Mouse (Mus musculus) heart, embryonic 16.5 days (tissue): ENCODE data around the gene Peli2. TPM values are rescaled to one million over a fixed set of nuclear protein-coding genes. Genes with fewer than 3 reads are reported as not detected.
"Not testable (repeated sequence)": the region's sequence is repeated elsewhere in the genome, so short reads cannot be mapped to it uniquely, and the experiment has no call there.

Experiments used
- ATAC-seq: fragments of 200-750 bp; cut with Nextera tagmentation; replicated peaks from 2 replicates; pipeline ENCODE4 v1.8.0; 2017; ENCODE audit warnings: moderate number of reproducible peaks; ENCODE audit not compliant: insufficient read depth, low FRiP score; ENCODE audit errors: extremely low read depth
- H3K27ac ChIP-seq: fragments of 300-500 bp; sonication (generic); 2 replicates; pipeline ENCODE4 v1.5.1; 2014; ENCODE audit warnings: mild to moderate bottlenecking, low read length, control low read depth, moderate library complexity
- H3K27me3 ChIP-seq: fragments of 300-500 bp; sonication (generic); 2 replicates; pipeline ENCODE4 v1.6.1; 2014; ENCODE audit warnings: low read length, mixed read lengths; ENCODE audit not compliant: control insufficient read depth, insufficient read depth
- H3K36me3 ChIP-seq: fragments of 300-500 bp; sonication (generic); 2 replicates; pipeline ENCODE4 v1.6.1; 2014; ENCODE audit not compliant: control insufficient read depth, insufficient read depth
- H3K4me1 ChIP-seq: fragments of 300-500 bp; sonication (generic); 2 replicates; pipeline ENCODE4 v1.6.1; 2014; ENCODE audit warnings: low read length, mixed read lengths; ENCODE audit not compliant: control insufficient read depth, insufficient read depth
- H3K4me2 ChIP-seq: fragments of 300-500 bp; sonication (generic); 2 replicates; pipeline ENCODE4 v1.6.1; 2014; ENCODE audit warnings: low read depth, mild to moderate bottlenecking, control low read depth, low read length
- H3K4me3 ChIP-seq: fragments of 300-500 bp; sonication (generic); 2 replicates; pipeline ENCODE4 v1.5.1; 2014; ENCODE audit warnings: mild to moderate bottlenecking, control low read depth, low read length
- H3K9ac ChIP-seq: fragments of 300-500 bp; sonication (generic); 2 replicates; pipeline ENCODE4 v1.6.1; 2014; ENCODE audit warnings: low read length, control low read depth
- H3K9me3 ChIP-seq: fragments of 300-500 bp; sonication (generic); replicated peaks from 2 replicates; pipeline ENCODE4 v1.6.1; 2016; ENCODE audit warnings: low read length; ENCODE audit not compliant: control insufficient read depth
- WGBS: fragments of 180-500 bp; shearing (Covaris S2); extraction: QIAGEN DNeasy Blood & Tissue Kit; methylation state at CpG from one replicate; pipeline ENCODE4 v1.1.7; 2014; 5-methylcytosine and 5-hydroxymethylcytosine counted together
- polyA plus RNA-seq: library from polyadenylated mRNA; unstranded; fragments of >200 nt; fragmentation: Nextera tagmentation; extraction: Ambion mirVana; gene quantifications from 2 replicates; pipeline ENCODE4 v1.2.1, GENCODE M21; 2015

Peli2 gene
- polyA plus RNA-seq, result 2.6 and 3.5 TPM in 2 replicates

DNA sequence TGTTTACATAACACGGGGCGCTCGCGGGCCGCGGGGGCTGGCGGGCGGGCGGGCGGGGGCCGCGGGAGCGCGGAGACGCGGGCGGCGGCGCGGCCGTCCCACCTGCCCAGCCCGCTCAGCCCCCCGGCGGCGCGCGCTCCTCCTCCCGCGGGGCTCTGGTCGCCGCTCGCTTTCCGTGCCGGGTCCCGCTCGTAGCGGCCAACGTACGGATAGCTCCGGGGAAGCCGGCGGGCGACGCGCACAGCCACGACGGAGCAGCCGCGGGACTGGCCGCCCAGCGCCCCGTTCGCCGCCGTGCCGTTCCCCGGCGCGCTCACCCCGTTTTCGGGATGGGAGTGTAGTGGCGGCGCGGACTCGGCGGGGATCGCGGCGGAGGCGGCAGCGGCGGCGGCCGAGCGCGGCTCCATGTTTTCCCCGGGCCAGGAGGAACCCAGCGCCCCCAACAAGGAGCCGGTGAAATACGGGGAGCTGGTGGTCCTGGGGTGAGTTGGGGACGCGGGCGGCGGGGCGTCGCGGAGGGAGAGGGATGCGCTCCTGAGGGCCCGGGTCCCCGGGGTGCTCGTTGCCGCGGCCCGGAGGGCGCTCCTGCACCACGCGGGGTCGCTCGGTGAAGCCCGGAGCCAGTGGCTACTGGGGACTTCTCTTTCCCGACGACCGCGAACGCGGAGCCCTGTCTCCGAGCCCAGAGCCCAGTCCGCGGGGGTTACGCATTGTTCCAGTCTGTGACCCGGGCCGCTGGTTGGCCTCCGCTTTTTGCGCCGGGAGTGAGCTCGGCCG, at the start of gene Peli2:
Gene Peli2, plus strand, starts transcription at position 72 of the 777 bp plus-strand sequence.
- peak within 1 kb of the TSS; percentile 76 for H3K9ac ChIP-seq
- peak within 1 kb of the TSS; percentile 86 for H3K4me2 ChIP-seq
- peak within 1 kb of the TSS; percentile 67 for H3K27ac ChIP-seq
- no peaks in the 10 kb centered on the region for H3K9me3 ChIP-seq
- peak within 1 kb of the TSS; percentile 72 for H3K4me3 ChIP-seq
- WGBS, result under 1% methylated on average over 109 of the region's 117 CpGs
- peaks cover 17% of the 10 kb centered on the region for H3K27me3 ChIP-seq
- H3K4me1 ChIP-seq, result peaks cover 7% of the 10 kb centered on the region; the same call in 1 of the 2 replicates
- peak; percentile 81 for ATAC-seq
- H3K36me3 ChIP-seq, result no peaks in the 10 kb centered on the region

DNA sequence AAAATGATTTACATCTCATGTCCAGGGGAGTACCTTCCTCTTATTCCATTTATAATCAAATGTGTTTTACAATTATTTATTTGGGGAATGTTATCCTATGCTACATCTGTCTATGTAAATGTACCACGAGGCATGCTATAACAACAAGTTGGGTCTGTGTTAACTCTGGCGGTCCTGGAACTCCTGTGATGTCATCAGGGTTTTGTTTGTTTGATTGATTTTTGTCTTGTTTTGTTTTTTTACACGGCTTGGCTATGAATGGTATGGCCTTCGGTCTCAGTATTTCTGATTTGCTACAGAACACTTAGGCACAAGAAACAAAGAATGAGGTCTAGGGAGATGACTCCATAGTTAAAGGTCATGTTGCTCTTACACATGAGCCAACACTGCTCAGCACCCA, 48.5 kb upstream of the Peli2 start:
- Histone ChIP-seq H3K4me2 (no peak overlapping the region), H3K27me3 (no peaks in the 10 kb centered on the region), H3K9ac (no peak overlapping the region), H3K9me3 (no peaks in the 10 kb centered on the region), H3K4me3 (no peak overlapping the region), H3K36me3 (no peaks in the 10 kb centered on the region), H3K27ac (no peak overlapping the region), H3K4me1 (peaks cover 11% of the 10 kb centered on the region)
- 82% methylated on average over 4 of the region's 4 CpGs for WGBS
- ATAC-seq, result no peak

DNA sequence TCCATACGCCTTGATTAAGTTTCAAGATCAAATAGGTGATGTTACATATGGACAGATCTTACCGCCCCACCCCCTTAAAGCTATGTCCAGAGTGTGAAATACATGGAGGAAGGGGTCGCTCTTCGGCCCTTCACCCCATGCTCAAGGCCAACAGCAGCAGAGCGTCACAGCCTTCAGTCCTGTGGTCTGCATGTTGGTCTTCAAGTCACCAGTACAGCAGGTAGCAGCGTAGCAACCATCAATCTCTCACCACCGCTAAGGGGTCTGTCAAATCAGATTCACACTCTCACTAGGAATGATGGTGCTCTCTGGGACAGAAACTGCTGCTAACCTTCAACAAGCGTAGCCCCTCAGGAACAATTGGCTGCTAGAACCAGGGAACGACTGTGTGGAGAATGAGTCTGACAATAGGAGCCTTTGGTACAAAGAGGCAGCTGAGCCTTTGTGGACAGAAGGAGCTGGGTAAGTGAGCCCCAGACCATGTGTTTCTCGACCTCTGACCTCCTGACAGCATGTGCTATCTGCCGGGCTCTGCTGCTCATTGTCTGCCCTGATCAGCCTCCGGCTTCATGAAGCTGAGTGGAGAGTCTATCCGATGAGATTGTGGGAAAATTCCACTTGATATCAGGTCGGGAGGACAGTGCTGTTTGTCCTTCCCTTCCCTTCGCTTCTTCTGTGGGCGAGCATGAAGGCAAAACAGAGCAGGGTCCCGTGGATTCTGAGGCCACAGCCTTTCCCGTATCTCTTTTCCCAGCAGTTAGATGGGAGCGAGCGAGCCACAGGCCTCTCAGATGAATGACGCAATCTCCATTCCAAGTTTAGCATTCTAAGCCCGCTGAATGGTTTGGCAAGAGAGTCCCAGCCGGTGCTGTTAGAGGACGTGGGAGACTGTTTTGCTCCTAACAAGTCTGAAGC, 47.1 kb upstream of the Peli2 start:
- Histone ChIP-seq H3K4me2 (peak overlapping the region; percentile 55), H3K27me3 (no peaks in the 10 kb centered on the region), H3K4me3 (peak overlapping the region; percentile 21), H3K4me1 (peaks cover 11% of the 10 kb centered on the region), H3K9me3 (no peaks in the 10 kb centered on the region), H3K36me3 (no peaks in the 10 kb centered on the region), H3K27ac (peak overlapping the region; percentile 66), H3K9ac (peak overlapping the region; percentile 57)
- peak; percentile 91 for ATAC-seq
- 35% methylated on average over 24 of the region's 24 CpGs for WGBS

DNA sequence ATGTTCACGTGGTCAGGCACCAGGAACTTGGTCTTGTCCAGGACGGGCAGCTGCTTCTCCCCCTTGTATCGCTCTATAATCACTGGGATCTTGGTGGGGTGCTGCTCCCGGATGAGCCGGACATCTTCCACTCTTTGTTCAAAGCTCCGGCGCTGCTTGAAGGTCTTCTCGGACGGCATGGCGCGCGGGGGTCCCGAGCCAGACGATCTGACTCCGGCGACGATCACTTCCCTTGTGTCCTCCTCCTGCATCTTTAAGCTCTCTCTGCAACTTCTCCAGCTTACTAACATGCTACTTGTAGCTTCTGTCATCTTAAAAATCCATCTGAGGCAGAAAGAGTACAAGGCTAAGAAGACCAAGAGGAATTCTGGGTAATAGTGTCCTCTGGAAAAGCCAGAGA, 41.0 kb upstream of the Peli2 start:
- H3K36me3 ChIP-seq, H3K4me1 ChIP-seq, H3K4me2 ChIP-seq, H3K27me3 ChIP-seq, ATAC-seq, H3K4me3 ChIP-seq, H3K9ac ChIP-seq, H3K9me3 ChIP-seq, H3K27ac ChIP-seq: not testable (repeated sequence)
- WGBS, result 91% methylated on average over 17 of the region's 17 CpGs

DNA sequence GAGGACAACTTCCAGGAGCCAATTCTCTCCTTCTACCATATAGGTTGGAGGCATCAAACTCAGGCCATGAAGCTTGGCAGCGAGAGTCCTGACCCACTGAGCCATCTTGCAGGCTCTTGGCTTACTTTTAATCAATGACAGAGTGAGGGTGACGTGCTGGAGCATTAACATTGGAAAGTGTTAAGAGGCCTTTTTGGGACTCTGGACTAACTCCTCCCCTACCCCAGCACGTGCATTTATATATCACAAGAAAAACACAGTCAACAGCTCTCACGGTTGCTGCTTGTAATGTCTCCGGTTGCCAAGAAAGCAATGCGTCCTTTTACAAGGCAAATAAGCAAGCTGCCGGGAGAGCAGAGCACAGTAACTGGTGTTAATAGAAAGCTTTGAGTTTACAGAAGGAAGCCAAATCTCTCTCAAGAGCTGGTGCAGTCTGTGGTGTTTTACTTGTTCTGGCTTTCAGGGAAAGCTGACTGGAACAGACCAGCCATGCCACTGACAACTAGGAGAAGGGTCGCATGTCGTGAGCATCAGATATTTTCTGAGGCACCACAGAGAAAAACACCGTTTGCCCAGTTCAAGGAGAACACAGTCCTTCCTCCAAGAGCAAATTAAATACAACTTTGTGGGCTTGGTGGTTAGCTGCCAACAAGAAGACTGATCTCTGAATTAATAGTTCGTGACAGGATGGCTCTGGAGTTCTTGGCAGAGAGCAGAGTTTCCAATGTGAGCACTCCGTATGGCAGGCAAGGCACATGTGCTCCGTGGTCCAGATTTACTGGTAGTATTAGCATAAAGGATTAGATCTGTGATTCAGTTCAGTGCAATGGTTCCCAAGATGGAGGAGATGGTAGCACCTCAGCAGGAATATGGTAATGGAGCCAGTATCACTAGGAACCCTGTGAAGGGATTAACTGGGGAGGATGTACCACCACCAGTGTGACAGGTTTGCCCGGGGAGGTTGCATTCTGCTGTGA, 36.5 kb upstream of the Peli2 start:
- Histone ChIP-seq H3K9ac (no peak overlapping the region), H3K36me3 (no peaks in the 10 kb centered on the region), H3K4me3 (no peak overlapping the region), H3K27me3 (no peaks in the 10 kb centered on the region), H3K27ac (no peak overlapping the region), H3K9me3 (no peaks in the 10 kb centered on the region), H3K4me2 (peak overlapping the region; percentile 18; the same call in 1 of the 2 replicates), H3K4me1 (peaks cover 7% of the 10 kb centered on the region; the same call in 1 of the 2 replicates)
- no peak for ATAC-seq
- WGBS, result 16% methylated on average over 14 of the region's 14 CpGs

DNA sequence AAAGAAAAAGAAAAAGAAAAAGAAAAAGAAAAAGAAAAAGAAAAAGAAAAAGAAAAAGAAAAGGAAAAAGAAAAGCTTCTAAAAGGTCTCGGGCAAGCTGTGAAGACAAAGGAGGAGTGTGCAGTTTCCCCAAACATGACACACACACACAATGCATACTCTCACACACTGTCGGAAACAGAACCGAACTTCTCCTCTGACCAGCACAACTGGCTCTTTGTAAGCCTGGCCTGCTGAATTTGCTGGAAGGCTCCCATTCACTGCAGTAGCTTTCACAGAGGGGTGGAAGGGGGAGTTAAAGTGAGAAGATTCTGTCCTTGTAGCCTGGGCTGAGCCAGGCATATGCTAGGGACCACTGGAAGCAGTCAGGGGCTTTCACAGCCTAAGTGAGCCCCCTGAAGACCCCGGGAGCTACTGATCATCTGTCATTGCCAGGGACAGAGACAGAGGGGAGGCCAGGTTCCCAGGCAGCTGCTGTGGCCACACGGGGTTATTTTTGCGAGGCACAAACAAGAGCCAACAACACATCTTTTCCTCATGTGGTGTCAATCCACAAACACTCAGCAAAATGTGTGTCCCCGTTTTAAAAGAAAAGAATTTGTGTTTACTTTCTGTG, 33.8 kb upstream of the Peli2 start:
- ATAC-seq, result no peak
- Histone ChIP-seq H3K9ac (no peak overlapping the region), H3K4me1 (peaks cover 7% of the 10 kb centered on the region; the same call in 1 of the 2 replicates), H3K27me3 (no peaks in the 10 kb centered on the region), H3K4me3 (no peak overlapping the region), H3K27ac (no peak overlapping the region), H3K9me3 (no peaks in the 10 kb centered on the region), H3K4me2 (no peak overlapping the region), H3K36me3 (no peaks in the 10 kb centered on the region)
- 48% methylated on average over 7 of the region's 7 CpGs for WGBS

DNA sequence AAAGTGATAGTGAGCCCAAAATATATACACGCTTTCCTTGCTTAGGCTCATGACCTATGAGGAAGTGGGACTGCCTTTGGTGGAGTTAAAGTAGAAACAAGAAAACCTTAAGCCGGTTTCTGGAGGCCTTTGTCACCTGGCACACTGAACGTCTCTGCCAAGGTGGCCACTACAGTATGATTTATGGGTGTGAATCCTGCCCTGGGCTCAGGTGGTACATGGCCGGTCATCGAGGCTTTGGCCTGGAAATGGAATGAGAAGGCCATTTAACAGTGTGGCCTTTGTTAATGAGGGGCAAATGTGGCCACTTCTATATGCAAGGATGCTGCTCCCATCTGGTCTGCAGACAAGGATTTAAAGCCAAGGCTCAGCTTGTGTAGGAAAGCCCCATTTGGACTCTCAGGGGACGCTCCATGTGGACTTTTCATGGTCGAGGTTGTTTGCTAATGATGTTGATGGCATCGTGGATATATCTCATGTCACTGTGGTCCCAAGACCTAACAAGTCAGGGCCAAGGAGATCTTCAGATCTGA, 33.3 kb upstream of the Peli2 start:
- Histone ChIP-seq H3K27me3 (no peaks in the 10 kb centered on the region), H3K9ac (no peak overlapping the region), H3K9me3 (no peaks in the 10 kb centered on the region), H3K36me3 (no peaks in the 10 kb centered on the region), H3K4me1 (peaks cover 7% of the 10 kb centered on the region; the same call in 1 of the 2 replicates), H3K4me2 (no peak overlapping the region), H3K4me3 (no peak overlapping the region), H3K27ac (no peak overlapping the region)
- no peak for ATAC-seq
- 73% methylated on average over 8 of the region's 8 CpGs for WGBS

DNA sequence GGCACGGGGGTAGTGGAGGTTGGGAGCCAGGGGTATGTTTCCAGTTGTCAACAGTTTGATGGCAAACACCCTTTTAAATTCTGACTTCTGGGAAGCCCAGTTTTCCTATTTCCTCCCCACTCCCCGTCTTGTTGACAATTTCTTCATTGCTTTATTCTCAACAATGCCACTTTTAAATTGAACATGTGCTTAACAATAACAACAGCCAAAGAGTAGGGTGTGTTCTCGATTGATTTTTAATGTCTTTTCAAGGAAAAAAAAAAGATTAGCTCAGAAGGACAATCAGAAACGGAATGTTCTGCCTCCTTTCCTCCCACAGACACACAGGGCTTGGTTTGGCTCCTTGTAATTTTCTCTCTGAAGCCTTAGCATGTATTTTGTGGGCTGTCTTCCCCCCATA, 30.2 kb upstream of the Peli2 start:
- Histone ChIP-seq H3K36me3 (no peaks in the 10 kb centered on the region), H3K4me1 (no peaks in the 10 kb centered on the region), H3K4me3 (no peak overlapping the region), H3K4me2 (no peak overlapping the region), H3K9me3 (no peaks in the 10 kb centered on the region; the same call in 1 of the 2 replicates), H3K27ac (no peak overlapping the region), H3K9ac (no peak overlapping the region), H3K27me3 (no peaks in the 10 kb centered on the region)
- ATAC-seq, result no peak
- WGBS, result 45% methylated on average over 4 of the region's 4 CpGs
